Mouse (Mus musculus): ENCODE measurements around the gene Cts6.

Cts6 gene

DNA sequence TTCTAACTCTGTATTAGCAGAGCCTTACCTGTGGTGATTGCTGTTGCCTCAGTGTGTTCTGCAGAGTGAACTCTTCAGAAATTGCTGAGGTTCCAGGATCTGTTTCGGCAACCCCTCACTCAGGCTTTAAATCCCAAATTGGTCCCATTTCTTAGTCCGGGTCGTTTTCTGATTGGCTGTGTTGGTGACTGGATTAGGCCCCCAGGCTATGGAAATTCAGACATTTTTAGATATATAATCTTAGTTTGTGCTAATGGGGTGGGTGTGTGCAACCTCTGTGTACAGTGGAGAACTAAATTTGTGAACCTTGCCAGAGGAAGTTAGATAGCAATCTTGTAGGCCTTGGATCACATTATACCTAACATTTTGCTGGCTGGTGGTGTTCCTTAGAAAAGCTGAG lies at the start of gene Cts6:
Gene Cts6 (minus strand): TSS at position 101 of the 400 bp plus-strand sequence.
- DNase-seq (ENCODE audit: low read depth, low spot score): no peak

DNA sequence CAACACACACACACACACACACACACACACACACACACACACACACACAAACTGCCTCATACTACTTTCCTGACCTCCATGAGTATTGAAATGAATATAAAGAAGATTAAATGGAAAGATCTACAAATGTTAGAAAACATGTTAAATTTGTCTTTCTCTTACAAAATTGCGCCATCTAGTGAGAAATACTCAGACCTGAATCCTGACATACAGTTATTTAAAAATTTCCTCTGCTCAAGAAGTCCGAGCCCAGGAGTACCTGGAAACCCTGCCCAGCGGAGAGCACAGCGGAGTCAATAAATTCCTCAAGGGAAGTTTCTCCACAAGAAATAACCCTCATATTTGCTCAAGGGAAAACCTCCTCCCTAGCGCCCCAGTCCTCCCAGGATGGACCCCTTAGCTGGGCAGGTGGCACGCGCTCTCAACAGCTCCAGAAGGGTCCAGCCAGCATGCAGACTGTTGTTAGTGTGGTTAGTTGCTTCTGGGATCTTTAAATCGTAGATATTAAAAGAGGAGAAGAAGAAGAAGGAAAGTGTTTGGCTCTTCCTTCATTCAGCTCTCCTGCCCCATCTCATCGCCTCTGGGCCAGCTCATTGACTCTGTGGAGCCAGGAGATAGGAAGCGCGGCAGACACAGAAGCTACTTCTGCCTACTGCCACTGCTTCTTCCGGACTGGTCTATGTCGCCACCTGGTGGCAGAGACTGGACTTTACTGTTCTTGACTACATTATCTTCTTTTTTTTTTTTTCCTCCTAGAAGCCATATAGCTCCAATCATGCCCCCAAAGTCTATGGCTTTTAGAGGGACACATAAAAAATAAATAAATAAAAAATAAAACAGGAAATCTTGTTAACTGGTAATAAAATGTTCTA lies 38.1 kb upstream of the Cts6 start:
- peak; percentile 87 for DNase-seq (ENCODE audit: low read depth, low spot score)

DNA sequence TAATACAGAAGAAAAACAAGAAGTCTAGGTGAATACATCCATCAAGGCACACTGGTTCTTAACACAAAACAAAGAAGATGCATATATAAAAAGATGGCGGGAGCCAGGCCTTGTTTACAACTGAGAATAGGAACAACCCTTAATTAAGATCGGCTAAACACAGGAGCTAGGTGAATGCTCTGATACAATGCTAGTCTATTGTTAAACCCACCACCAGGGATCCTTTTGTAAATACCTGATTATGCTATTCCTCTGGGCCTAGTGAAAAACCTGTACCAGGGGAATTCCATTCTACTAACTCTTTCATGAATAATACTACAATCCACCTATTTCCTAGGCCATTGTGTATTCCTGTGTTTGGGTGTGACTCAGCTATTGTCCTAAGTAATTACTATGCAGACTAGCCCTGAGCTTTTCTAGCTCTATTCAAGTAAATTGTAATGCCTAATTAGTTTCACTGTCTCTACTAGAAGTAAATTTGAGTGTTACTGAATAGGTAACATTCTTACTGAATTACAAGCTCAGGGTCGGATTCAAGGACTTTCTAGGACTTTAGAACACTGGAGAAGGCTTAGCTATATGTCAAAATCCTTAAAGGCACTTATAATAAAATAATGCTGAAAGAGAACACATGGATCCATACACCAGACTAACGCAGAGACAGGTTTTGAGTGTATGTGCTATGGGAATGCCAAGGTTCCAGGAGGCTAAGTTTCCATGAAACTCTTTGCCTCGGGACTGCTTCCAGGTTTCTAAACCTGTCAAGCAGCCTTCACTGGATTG lies 17.9 kb downstream of the Cts6 start:
- peak; percentile 88 for DNase-seq (ENCODE audit: low read depth, low spot score)

DNA sequence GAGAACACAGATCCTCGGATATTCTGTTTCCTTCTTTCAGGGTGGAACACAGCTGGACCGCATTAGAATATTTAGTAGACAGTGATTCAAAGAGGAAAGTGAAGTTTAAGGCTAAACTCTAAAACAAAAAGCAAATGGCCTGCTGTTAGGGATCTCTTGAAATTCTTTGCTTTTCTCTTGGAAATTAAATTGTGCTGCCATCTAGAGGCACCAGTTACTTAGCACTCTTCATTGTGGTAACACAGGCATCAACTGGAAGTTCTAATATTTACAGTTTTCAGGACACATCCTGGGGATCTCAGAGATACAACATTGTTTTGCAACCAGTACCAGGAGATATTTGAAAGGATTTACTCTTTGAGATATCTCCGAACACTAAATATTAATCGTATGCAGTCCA lies 38.6 kb downstream of the Cts6 start:
- peak; percentile 19 for DNase-seq (ENCODE audit: low read depth, low spot score)

DNA sequence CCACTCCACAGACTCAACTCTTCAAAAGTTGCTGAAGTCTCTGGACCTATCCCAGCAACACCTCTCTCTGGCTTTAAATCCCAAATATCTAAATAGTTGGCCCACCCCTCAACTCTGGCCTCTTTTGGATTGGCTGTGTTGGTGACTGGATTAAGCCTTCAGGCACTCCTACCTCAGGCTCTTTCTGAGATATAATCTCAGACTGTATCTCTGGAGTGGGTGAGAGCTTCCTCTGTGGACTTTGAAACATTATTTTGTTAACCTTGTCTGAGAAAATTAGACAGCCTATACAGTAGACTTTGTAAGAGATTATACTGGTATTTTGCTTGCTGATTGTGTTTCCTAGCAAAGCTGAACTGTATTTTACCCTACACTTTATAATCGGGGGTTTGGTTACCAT lies 39.1 kb downstream of the Cts6 start, which contains the start of gene Ctsr:
Gene Ctsr (minus strand): TSS at position 101 of the 400 bp plus-strand sequence.
- DNase-seq (ENCODE audit: low read depth, low spot score): no peak
